Mouse (Mus musculus): ENCODE data around the gene Ltbr.
"Not testable (repeated sequence)": the region's sequence is repeated elsewhere in the genome, so short reads cannot be mapped to it uniquely, and the experiment has no call there.

The Ltbr gene

DNA sequence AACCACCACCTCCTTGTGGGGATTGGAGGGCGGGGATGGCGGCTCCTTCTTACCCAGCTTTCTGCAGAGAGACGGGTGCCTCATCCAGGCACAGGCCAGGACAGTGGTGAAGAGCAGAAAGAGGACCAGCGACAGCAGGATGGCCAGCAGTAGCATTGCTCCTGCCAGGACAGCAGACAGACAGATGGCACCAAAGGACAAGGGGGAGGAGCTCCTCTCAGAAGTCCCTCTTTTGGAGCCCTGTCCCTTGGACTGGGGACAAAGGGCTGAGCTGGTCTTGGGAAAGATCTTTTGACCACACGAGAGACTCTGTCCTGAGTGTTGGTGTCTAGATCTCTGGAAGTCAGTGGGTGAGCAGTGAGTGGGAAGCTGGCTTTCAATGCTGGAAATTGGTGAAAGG lies 4.3 kb downstream of the Ltbr start:
- no peak for DNase-seq

- no peak for DNase-seq
Observed at GRCm38 (mm10) chr6:125308921-125309320, 4.8 kb downstream of the Ltbr start.

GRCm38 (mm10) chr6:125307091-125307490 lies 6.6 kb downstream of the Ltbr start:
- DNase-seq, result no peak

DNA sequence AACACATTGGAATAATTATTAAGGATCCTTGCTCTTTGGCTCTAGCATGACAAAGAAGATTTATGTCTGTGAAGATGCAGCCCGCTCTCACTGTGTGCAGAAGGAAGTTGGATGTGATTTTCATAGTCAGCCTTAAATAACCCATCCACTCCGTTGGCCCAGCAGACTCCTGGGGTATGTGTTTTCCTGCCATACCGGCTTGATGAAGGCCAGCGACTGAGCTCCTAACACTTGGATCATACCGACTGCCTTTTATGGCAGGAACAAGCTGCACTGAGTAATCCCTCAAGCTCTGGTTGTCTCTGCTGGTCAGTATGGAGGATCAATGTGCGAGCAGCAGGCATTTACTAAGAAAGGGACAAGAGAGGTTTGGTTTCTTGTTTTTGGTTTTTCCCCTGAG lies 8.2 kb downstream of the Ltbr start:
- DNase-seq, result no peak

DNA sequence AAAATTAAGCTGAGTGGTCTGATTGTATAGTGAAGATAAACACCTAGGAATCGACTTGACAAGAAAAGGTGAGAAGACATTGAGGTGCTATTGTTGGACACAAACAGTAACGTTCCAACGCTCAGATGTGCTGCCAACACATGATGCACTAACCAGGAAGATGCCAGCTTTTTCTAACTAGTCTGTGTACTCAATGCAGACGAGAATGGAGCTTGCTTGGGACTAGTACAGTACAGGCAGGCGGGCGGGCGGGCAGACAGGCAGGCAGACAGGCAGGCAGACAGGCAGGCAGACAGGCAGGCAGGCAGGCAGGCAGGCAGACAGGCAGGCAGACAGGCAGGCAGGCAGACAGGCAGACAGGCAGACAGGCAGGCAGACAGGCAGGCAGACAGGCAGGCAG lies 9.3 kb downstream of the Ltbr start:
- DNase-seq, result not testable (repeated sequence)

GRCm38 (mm10) chr6:125303242-125303641 lies 10.4 kb downstream of the Ltbr start:
- DNase-seq, result no peak

DNA sequence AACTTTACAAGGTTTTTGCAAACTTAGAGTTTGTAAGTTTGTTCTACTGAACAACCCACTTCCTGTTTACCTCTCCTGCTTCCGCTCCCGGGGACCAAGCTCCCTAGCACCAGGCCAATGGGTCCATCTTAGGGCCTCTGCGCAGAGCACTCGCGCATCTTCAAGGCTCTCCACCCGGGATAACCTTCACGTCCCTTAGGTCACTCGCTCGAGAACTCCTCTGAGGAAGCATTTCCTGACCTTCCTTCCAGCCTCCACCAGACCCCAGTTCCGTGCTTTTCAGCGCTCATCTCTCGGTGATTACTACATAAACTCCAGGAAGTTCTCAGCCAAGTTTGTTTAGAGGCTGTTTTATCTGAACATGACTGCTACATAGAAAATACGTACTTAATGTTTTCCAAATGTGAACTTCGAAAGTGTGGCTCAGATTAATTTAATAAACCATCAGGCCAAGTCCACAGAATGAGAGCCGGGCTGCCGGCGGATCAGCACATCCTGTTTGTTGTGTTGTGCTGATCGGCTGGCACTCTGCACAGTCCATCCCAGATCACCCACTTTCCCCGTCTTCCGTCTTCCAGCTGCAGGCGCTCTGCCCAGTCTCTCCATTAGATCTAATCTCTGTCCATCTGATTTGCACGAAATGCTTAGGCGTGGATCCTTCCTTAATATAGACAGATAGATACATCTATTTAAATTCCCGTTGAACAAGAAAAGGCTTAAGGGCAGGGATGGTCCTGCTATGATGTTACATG lies 11.3 kb downstream of the Ltbr start:
- DNase-seq, result no peak

DNA sequence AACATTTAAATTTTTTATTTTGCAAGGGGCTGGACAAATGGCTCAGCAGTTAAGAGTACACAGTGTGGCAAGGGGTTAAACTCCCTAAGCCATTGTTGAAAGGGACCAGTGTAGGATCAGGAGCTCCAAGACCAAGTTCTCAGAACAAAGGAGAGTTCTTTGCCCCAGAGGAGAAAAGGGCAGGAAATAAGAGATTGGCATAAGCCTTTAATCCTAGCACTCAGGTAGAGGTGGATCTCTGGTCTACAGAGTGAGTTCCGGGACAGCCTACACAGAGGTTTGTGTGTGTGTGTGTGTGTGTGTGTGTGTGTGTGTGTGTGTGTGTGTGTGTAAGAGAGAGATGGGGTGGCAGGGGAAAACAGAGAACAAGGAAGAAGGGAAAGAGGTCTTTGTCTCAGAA lies 12.7 kb downstream of the Ltbr start:
- DNase-seq, result no peak

- DNase-seq, result no peak
Observed at GRCm38 (mm10) chr6:125297149-125297820, 16.4 kb downstream of the Ltbr start.

DNA sequence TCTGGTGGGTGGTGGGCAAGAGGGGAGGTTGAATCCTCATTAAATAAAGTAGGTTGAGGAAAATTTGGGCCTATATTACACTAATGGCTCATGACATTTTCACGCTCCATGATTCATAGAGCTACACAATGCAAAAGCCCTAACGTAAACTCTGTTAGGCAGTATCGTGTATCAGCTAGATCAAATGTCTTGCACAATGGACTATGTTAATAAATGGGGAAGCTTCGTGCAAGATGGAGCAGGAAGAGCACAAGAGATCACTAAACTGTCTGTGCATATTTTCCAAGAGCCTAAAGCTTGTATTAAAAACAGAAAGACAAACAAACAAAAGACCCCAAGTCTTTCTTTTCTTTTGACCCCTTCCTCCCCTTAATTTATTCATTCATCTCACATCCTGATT lies 19.6 kb downstream of the Ltbr start:
- DNase-seq, result no peak

- no peak for DNase-seq
Observed at GRCm38 (mm10) chr6:125292256-125292655, 21.4 kb downstream of the Ltbr start.

DNA sequence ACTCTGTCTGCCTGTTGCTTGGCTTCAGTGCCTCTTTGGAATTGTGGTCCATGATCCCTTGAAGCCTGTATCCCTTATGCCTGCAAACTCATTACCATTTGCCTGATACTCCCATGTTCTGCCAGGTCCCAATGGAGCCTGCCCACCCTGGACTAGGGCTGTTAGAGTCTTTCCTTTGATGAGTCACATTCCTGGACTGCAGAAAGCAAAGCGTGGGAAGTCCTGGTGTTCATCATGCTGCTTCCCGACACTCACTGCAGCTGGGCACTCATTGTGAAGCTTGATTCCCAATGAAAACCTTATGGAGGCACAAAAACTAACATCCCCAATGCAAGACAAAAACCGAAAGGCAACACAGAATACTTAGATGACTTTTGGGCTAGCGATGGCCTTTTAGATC lies 22.4 kb downstream of the Ltbr start:
- no peak for DNase-seq

- DNase-seq, result no peak
Observed at GRCm38 (mm10) chr6:125288730-125289129, 25.0 kb downstream of the Ltbr start.

GRCm38 (mm10) chr6:125286944-125287343 lies 26.7 kb downstream of the Ltbr start:
- no peak for DNase-seq

DNA sequence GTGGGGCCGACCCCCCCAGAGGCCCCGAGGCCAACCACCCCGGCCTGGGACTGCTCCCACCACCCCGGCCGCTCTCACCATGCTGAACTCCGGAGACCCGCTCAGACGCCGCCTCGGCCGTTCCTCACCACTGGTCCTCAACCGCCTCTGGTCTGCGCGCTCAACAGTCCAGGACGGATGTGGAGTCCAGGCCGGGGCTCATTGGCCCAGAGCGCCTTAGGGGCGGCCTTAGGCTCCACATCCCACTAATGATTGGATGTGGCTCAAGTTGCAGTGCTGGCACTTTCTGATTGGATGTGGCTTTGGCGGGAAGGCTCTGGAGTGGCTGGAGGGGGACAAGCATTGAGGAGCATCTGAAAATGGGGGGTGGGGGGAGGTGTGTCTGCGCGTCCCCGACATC lies 27.8 kb downstream of the Ltbr start, which contains the start of gene Tuba3a:
Tuba3a (minus strand) TSS at position 153 of the 400 bp plus-strand sequence.
- no peak for DNase-seq

DNA sequence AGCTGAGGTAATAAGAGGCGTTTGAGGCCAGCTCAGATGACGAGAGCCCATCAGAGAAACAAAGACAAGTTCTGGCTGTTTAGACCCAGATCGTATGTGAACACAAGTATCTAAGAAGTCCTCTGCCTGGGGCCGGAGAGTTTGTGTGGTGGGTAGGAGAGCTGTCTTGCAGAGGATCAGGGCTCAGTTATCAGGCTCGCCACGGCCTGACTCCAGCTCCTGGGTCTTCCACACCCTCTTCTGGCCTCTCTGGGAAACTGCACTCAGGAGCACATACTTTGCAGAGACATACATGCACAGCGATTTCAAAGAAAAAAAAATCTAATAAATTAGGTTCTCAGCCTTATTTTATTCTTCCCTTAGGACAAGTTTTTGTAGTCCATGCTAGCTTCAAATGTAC lies 28.9 kb downstream of the Ltbr start:
- no peak for DNase-seq

GRCm38 (mm10) chr6:125284250-125284649 lies 29.4 kb downstream of the Ltbr start:
- DNase-seq, result no peak

DNA sequence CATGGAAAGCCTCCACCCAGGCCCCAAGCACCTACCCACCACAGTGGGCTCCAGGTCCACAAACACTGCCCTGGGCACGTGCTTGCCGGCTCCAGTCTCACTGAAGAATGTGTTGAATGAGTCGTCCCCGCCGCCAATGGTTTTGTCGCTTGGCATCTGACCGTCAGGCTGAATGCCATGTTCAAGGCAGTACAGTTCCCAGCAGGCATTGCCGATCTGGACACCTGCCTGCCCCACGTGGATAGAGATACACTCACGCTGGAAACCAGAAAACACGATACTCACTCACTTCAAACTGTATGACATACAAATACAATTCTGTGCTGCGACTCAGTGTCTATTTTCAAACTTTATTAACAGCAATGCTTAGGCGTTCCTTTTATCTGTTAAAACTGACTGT lies 31.0 kb downstream of the Ltbr start:
- DNase-seq, result not testable (repeated sequence)

- DNase-seq, result no peak
Observed at GRCm38 (mm10) chr6:125279729-125280128, 34.0 kb downstream of the Ltbr start.

DNA sequence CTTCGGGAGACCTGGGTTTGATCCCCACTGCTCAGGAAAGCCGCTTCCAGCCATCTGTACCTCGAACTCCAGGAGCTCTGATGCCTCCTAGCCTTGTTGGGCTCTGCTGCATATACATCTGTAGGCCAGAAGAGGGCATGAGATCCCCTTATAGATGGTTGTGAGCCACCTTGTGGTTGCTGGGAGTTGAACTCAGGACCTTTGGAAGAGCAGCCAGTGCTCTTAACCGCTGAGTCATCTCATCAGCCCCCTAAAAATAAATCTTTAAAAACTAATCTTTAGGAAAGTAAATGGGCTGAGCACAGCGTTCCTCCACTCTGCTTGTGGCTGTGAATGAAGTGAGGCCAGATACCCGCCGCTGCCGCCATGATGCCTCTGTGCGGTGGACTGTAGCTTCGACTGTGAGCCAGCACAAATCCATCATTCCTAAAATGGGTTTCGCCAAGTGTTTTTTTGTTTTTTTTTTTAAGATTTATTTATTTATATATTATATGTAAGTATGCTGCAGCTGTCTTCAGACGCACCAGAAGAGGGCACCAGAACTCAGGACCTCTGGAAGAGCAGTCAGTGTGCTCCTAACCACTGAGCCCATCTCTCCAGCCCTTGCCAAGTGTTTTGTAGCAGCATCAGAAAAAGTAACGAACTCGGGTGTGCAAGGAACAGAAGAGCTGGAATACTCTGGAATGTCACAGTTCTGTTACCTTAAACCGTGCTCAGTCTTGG lies 38.7 kb downstream of the Ltbr start:
- no peak for DNase-seq

DNA sequence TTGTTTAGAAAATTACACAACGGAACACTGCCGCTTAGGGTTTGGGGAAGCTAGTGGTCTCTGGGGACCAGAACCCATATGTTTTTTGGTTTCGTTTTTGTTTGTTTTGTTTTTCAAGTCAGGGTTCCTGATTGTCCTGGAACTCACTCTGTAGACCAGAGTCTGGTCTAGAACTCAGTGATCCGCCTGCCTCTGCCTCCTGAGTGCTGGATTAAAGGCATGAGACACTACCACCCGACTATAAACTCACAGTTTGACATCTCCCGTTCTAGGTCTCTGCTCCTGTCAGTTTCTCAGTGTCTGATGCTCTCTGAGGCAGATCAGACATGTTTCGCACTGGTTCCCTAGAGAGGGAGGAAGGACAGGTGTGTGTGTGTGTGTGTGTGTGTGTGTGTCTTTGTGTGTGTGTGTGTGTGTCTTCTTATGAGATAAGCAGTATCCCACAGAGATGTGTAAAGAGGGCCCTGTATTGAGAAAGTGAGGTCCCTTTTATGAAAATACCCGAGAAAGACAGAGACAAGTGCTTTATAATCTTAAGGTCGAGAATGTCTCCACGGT lies 41.4 kb downstream of the Ltbr start:
- DNase-seq, result no peak

DNA sequence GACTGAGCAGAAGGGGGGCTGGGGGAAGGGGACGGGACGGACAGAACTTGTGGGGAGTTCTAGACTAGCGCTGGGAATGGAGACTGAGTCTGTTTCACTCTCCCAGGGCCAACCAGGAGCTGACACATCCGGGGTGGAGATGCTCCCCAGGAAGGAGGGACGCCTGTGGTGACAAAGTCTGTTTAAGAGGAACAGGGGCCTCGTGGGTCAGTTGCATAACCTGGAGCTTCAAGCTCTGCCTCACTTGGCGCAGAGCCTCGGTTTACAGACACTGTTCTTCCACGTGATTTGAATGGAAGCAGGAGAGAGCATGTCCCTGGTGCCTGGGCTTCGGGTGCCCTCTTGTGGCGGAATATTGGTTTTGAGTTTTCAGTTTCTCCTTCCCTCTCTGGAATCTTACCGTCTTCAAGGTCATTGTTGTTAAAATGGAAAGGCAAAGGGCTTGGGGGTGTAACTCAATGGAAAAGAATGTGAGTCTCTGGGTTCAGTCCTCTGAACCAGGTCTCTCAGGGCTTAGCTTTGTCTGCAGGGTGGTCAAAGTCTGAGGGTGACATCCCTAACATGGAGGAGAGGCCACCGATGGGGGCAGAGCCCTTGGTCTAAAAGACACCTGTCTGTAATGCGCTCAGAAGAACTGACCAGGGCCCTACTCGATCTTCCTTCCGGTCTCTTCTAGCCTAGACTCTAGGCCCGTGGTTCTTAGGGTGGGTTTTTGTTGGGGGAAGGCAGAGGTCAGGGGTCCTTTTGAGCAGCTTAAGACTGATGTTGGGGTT lies 42.0 kb downstream of the Ltbr start:
- peak; percentile 91 for DNase-seq

DNA sequence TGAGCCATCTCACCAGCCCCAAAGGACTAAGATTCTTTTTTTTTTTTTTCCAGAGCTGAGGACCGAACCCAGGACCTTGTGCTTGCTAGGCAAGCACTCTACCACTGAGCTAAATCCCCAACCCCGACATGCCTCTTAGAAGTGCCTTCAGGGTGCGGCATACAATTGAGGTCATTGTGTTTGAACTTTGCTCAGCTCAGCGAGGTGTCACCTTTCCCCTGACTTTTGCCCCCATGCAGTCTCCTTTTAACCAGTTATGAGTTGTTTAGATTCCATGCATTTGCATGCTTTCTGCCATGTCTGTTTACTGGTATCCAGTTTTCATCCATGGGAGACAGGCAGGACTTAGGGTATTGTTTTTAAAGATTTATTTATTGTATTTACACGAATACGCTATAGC lies 44.9 kb downstream of the Ltbr start:
- DNase-seq, result no peak

Measured in cerebellum, adult 11 months (tissue).